ENCODE assay signal across 16 mouse cellular contexts in genomic region chr17:67138981-67139380, GRCm38 (mm10).
"Had no signal": no experiment of that assay in that cellular context is flagged by ENCODE, and none has a peak within 500 bp of the region (broad histone marks: within the 10 kb centered on the region; RNA-seq: fewer than 3 reads in every experiment).

No protein-coding gene starts in this region.

- H3K4me1 ChIP-seq: midbrain, embryonic 10.5 days; midbrain, embryonic 13.5 days had no signal

- H3K4me2 ChIP-seq: lung, embryonic 14.5 days; midbrain, embryonic 13.5 days; neural tube, embryonic 13.5 days; neural tube, embryonic 15.5 days had no signal

- H3K9ac ChIP-seq: lung, embryonic 14.5 days; midbrain, embryonic 13.5 days; neural tube, embryonic 13.5 days; neural tube, embryonic 15.5 days had no signal

- H3K9me3 ChIP-seq: midbrain, embryonic 10.5 days; midbrain, embryonic 13.5 days; neural tube, embryonic 13.5 days; neural tube, embryonic 15.5 days had no signal

- H3K27ac ChIP-seq: midbrain, embryonic 10.5 days; midbrain, embryonic 13.5 days; neural tube, embryonic 13.5 days; neural tube, embryonic 15.5 days had no signal

- ATAC-seq: midbrain, embryonic 13.5 days; midbrain, embryonic 16.5 days had no signal

- H3K4me3 ChIP-seq: midbrain, embryonic 10.5 days; midbrain, embryonic 13.5 days; myocyte; neural tube, embryonic 13.5 days; neural tube, embryonic 15.5 days had no signal

- H3K27me3 ChIP-seq: midbrain, embryonic 13.5 days; neural tube, embryonic 13.5 days; neural tube, embryonic 15.5 days had no signal

- H3K36me3 ChIP-seq: midbrain, embryonic 10.5 days; midbrain, embryonic 13.5 days; neural tube, embryonic 13.5 days; neural tube, embryonic 15.5 days had no signal

- DNase-seq: lung, adult 18-20 months; lung, embryonic 14.5 days; lung, postnatal 10 days; lung, postnatal 4 days; right cerebral cortex, postnatal 14 days; right cerebral cortex, postnatal 4 days; spleen, adult 18-20 months; thymus, adult 18-20 months; thymus, postnatal 14 days; thymus, postnatal 36 days had no signal
